ENCODE assay signal across 9 mouse cellular contexts in genomic region chr4:63537602-63538001, GRCm38 (mm10).
"Had no signal": no experiment of that assay in that cellular context is flagged by ENCODE, and none has a peak within 500 bp of the region (broad histone marks: within the 10 kb centered on the region; RNA-seq: fewer than 3 reads in every experiment).

No protein-coding gene starts in this region.

- H3K27me3 ChIP-seq: limb, embryonic 13.5 days; neural tube, embryonic 13.5 days had no signal

- H3K4me3 ChIP-seq: limb, embryonic 13.5 days; neural tube, embryonic 13.5 days had no signal

- H3K36me3 ChIP-seq: limb, embryonic 13.5 days; neural tube, embryonic 13.5 days had no signal

- H3K9ac ChIP-seq: limb, embryonic 13.5 days; liver, embryonic 14.5 days; neural tube, embryonic 13.5 days had no signal

- H3K27ac ChIP-seq: limb, embryonic 13.5 days; liver, embryonic 14.5 days had no signal

- H3K9me3 ChIP-seq: limb, embryonic 13.5 days; neural tube, embryonic 13.5 days had no signal

- DNase-seq: kidney, adult 8-10 months; kidney, postnatal 25 days; layer of hippocampus, postnatal 36 days; lung, adult 18-20 months; right cerebral cortex, postnatal 14 days; thymus, postnatal 36 days had no signal

- H3K4me2 ChIP-seq: limb, embryonic 13.5 days; neural tube, embryonic 13.5 days had no signal
